Mouse (Mus musculus): ENCODE measurements at regions not wholly inside any gene's neighbourhood (a gene's known extent, or its start where the extent isn't known, plus 50 kb on each side); places are given as distances from the start of the nearest gene placed in this dataset.

DNA sequence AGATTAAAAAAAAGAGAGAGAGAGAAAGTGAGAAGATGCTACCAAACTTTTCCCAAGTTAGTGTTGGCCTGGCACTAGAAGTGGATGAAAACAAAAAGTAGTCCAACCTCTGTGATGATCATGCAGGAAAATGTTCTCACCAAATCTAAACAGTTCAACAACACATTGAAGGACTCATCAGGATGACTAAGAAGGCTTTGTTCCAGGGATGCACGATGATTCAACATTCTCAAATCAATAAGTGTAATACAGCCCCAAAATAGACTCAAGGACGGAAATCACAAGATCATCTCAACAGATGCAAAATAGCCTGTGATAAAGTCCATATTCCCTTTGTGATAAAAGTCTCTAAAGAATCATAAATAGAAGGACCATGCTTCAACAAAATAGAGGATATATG, 106.3 kb downstream of the Cysltr2 start:
- H3K27ac ChIP-seq (ENCODE audit: insufficient read depth, low read length): no peak overlapping the region
- no peak overlapping the region for H3K4me3 ChIP-seq (ENCODE audit: insufficient read depth, low read length)
- no peak for TF ChIP-seq CTCF (IDR thresholded peaks at IDR 0.05; ENCODE audit: borderline replicate concordance, insufficient read depth, low read length)
- TF ChIP-seq POLR2A (IDR thresholded peaks at IDR 0.05; ENCODE audit: low read depth, low read length): no peak
- no peaks in the 10 kb centered on the region for H3K4me1 ChIP-seq (ENCODE audit: control insufficient read depth, insufficient read depth, low read length)

DNA sequence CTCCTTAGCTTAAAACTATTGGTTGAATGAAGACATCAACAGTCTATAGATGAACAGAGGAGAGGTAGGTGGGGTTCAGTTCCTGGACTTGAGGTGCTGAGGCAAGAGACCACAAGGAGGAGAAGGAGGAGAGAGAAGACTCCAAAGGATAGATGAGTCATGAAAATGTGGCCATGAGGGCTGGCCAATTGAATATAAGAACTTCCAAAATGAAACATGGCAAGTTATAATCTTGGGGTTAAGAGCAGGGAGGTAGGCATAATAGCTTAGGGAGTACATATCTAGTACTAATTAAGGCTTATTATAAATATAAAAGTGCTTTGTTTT, 109.9 kb downstream of the Cysltr2 start:
- TF ChIP-seq CTCF (IDR thresholded peaks at IDR 0.05; ENCODE audit: borderline replicate concordance, insufficient read depth, low read length): no peak
- no peak for TF ChIP-seq POLR2A (IDR thresholded peaks at IDR 0.05; ENCODE audit: low read depth, low read length)
- no peak overlapping the region for H3K4me3 ChIP-seq (ENCODE audit: insufficient read depth, low read length)
- peaks cover 4% of the 10 kb centered on the region; the same call in 1 of the 2 replicates for H3K4me1 ChIP-seq (ENCODE audit: control insufficient read depth, insufficient read depth, low read length)
- no peak overlapping the region for H3K27ac ChIP-seq (ENCODE audit: insufficient read depth, low read length)

DNA sequence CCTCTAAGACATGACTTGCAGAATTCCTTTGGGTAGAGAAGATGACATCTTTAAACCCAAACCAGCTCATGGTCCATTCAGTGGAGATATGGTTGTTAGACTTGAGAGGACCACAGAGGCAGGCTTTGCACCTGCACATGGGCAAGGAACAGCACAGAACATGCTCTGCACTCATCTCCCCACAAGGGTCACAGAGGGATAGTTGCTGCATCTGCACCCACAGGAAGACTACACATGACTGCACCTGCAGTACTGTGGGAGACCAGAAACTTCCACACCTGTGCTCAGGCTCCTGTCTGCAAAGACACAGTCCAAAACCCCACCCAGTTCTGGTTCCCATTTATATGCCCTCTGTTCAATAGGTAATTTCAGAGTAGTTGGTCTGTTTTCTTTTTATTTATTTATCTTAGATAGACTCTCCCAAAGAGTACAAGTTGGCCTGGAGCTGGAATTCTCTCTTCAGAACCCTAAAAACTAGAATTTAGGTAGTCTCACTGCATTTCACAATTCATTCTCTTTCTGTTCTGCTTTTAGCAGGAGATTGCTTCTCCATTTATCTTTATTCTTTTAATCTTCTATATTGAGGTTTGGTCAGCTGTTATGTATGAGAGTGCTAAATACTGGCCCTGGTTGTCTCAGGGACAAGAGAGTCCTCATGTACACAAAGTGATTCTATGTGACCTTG, 110.4 kb downstream of the Cysltr2 start:
- TF ChIP-seq CTCF (IDR thresholded peaks at IDR 0.05; ENCODE audit: borderline replicate concordance, insufficient read depth, low read length) (no peak), POLR2A (IDR thresholded peaks at IDR 0.05; ENCODE audit: low read depth, low read length) (no peak)
- Histone ChIP-seq H3K4me1 (ENCODE audit: control insufficient read depth, insufficient read depth, low read length) (peaks cover 6% of the 10 kb centered on the region; the same call in 1 of the 2 replicates), H3K4me3 (ENCODE audit: insufficient read depth, low read length) (no peak overlapping the region), H3K27ac (ENCODE audit: insufficient read depth, low read length) (no peak overlapping the region)

DNA sequence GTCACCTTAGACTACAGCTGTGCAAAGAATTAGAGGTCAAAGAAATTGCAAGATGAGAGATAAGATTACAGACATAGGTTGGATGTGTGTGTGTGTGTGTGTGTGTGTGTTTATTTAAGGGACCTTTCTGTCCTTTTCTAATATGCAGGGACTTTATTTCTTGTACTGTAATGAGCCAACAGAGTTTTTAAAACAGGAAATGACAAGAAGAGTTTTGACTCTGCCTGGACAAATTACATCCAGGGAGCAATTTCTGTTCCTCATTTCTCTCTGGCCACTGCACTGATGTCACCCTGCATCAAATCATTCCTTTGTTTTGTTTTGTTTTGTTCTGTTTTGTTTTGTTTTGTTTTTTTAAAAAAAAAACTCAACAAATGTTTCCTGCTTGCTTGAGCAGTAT, 115.3 kb downstream of the Cysltr2 start:
- TF ChIP-seq CTCF (IDR thresholded peaks at IDR 0.05; ENCODE audit: borderline replicate concordance, insufficient read depth, low read length): no peak
- no peak for TF ChIP-seq POLR2A (IDR thresholded peaks at IDR 0.05; ENCODE audit: low read depth, low read length)
- Histone ChIP-seq H3K27ac (ENCODE audit: insufficient read depth, low read length) (no peak overlapping the region; the same call in 1 of the 2 replicates), H3K4me3 (ENCODE audit: insufficient read depth, low read length) (no peak overlapping the region), H3K4me1 (ENCODE audit: control insufficient read depth, insufficient read depth, low read length) (peaks cover 9% of the 10 kb centered on the region; the same call in 1 of the 2 replicates)

DNA sequence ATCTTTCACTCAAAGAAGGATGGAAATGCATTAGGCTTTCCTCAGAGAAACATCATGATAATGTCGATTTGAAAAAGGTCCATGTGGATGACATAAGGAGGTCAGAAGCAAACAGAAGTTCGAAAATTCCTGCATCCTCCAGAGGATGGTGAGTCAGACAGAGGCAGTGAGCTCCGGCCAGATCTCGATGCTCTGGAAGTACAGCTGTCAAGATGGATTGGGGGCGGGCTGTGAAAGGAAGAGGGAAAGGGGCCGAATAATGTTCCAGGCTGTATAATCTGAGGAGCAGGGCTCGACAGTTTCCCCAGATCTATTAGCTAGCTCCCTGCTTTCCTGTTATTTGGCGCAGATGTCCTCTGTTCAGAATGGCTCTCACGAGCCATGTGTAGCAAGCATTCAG, 116.6 kb downstream of the Cysltr2 start:
- H3K4me1 ChIP-seq (ENCODE audit: control insufficient read depth, insufficient read depth, low read length): peaks cover 9% of the 10 kb centered on the region; the same call in 1 of the 2 replicates
- H3K27ac ChIP-seq (ENCODE audit: insufficient read depth, low read length): no peak overlapping the region; the same call in 1 of the 2 replicates
- H3K4me3 ChIP-seq (ENCODE audit: insufficient read depth, low read length): no peak overlapping the region
- TF ChIP-seq POLR2A (IDR thresholded peaks at IDR 0.05; ENCODE audit: low read depth, low read length): no peak
- no peak for TF ChIP-seq CTCF (IDR thresholded peaks at IDR 0.05; ENCODE audit: borderline replicate concordance, insufficient read depth, low read length)

DNA sequence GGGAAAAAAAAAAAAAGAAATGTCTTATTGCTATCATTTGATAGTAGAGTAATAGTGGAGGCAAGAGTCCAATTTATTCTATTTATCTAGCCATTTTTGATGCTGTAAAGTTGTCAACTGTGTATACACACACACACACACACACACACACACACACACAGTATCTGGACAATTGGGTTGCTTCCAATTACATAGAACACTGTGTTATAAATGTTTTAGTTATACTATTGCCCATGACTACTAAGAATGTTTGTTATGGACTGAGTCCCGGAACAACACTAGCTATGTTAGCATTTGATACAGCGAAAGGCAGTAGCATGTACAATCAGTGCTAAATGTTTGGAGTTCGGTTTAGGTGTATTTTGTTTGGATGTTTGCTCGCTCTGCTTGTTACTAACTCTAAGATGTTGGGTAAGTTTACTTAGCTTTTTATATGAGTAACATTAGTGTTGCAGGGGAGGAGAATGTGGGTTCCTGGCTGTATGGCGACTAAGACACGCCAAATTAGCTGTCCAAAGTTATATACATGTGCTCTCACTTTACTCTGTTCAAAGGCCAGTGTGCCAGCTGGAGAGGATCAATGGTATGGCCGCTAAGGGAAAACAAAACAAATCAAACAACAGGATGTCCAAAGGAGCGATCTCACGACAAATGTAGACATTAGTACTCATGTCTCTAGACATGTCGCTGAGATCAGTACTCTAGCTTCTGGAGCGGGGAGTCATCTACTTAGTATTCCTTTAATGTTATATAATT, 147.6 kb downstream of the Cysltr2 start:
- H3K4me1 ChIP-seq (ENCODE audit: control insufficient read depth, insufficient read depth, low read length): no peaks in the 10 kb centered on the region
- no peak overlapping the region for H3K4me3 ChIP-seq (ENCODE audit: insufficient read depth, low read length)
- TF ChIP-seq POLR2A (IDR thresholded peaks at IDR 0.05; ENCODE audit: low read depth, low read length) (no peak), CTCF (IDR thresholded peaks at IDR 0.05; ENCODE audit: borderline replicate concordance, insufficient read depth, low read length) (no peak)
- no peak overlapping the region for H3K27ac ChIP-seq (ENCODE audit: insufficient read depth, low read length)

GRCm38 (mm10) chr14:72899630-72900029, 149.3 kb downstream of the Cysltr2 start:
- no peak overlapping the region for H3K4me3 ChIP-seq (ENCODE audit: insufficient read depth, low read length)
- no peak overlapping the region for H3K27ac ChIP-seq (ENCODE audit: insufficient read depth, low read length)
- TF ChIP-seq POLR2A (IDR thresholded peaks at IDR 0.05; ENCODE audit: low read depth, low read length) (no peak), CTCF (IDR thresholded peaks at IDR 0.05; ENCODE audit: borderline replicate concordance, insufficient read depth, low read length) (no peak)
- no peaks in the 10 kb centered on the region for H3K4me1 ChIP-seq (ENCODE audit: control insufficient read depth, insufficient read depth, low read length)

DNA sequence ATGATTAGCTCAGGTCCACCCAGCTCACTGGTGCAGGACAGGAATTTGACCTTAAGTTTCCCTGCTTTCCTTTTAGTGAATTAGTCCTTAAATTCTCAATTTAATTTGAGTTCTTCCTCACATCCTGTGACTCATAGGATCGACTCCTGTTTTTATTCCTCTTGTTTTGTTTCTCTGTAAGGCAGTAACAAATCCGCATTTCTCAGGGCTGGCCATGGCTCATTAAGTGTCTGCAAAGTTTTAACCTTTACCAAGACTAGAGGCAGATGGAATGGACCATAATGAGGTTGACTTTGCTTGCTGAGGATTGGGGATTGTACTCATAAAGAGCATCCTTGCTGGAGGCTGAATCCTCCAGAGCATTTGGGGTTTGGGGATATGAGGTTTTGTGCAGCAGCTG, 156.6 kb downstream of the Cysltr2 start:
- Histone ChIP-seq H3K27ac (ENCODE audit: insufficient read depth, low read length) (peak overlapping the region; percentile 95), H3K4me3 (ENCODE audit: insufficient read depth, low read length) (no peak overlapping the region; the same call in 1 of the 2 replicates), H3K4me1 (ENCODE audit: control insufficient read depth, insufficient read depth, low read length) (peaks cover 15% of the 10 kb centered on the region)
- TF ChIP-seq POLR2A (IDR thresholded peaks at IDR 0.05; ENCODE audit: low read depth, low read length) (no peak), CTCF (IDR thresholded peaks at IDR 0.05; ENCODE audit: borderline replicate concordance, insufficient read depth, low read length) (no peak)

DNA sequence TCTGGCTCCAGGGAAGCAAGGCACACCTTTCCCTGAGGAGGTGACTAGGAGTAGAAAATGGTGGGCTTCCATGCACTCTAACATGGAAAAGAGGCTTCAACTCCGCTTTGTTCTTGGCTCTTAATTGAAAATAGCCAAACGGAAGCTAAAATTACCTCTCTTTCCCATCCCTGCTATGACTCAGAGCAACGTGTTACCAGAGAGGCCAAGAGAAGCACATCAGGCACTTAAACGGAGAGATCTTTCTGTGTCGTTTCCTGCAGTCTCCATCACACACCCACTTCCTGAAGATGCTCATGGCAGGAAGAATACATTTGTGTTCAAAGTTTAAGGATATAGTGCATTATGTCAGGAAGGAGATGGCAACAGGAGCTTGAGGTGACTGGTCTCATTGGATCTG, 159.3 kb downstream of the Cysltr2 start:
- Histone ChIP-seq H3K4me3 (ENCODE audit: insufficient read depth, low read length) (no peak overlapping the region), H3K4me1 (ENCODE audit: control insufficient read depth, insufficient read depth, low read length) (peaks cover 18% of the 10 kb centered on the region), H3K27ac (ENCODE audit: insufficient read depth, low read length) (peak overlapping the region; percentile 91)
- TF ChIP-seq CTCF (IDR thresholded peaks at IDR 0.05; ENCODE audit: borderline replicate concordance, insufficient read depth, low read length) (no peak), POLR2A (IDR thresholded peaks at IDR 0.05; ENCODE audit: low read depth, low read length) (no peak)

DNA sequence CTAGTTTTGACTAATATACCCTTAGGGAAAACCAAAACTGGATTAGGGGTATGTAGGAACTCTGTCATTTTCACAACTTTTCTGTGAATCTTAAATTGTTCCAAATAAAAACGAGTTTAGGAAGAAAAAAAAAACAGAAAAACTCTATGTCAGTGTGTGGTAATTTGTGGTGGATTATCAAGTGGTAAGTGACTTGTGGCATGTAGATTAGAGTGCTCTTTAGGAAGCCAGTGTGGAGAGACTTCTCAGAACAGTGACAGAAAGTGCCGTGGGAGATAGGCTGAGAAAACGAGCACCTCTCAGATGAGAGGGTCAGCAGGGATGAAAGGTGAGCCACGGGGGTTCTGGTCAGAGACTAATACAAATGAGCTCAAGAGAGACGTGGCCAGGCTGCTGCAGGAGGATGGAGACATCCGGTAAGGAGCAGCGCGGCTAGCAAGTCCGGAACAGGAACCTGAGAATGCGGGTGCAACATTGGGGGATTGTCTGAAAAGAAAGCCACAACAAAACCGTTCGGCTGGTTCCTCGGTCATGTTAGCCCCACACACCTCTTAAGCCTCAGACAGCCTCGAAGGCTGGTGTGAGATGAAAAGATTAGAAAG, 161.3 kb downstream of the Cysltr2 start:
- no peak for TF ChIP-seq CTCF (IDR thresholded peaks at IDR 0.05; ENCODE audit: borderline replicate concordance, insufficient read depth, low read length)
- no peak for TF ChIP-seq POLR2A (IDR thresholded peaks at IDR 0.05; ENCODE audit: low read depth, low read length)
- H3K27ac ChIP-seq (ENCODE audit: insufficient read depth, low read length): peak overlapping the region; percentile 99
- peaks cover 16% of the 10 kb centered on the region for H3K4me1 ChIP-seq (ENCODE audit: control insufficient read depth, insufficient read depth, low read length)
- H3K4me3 ChIP-seq (ENCODE audit: insufficient read depth, low read length): no peak overlapping the region
